Mouse (Mus musculus) cerebellum, adult 9-10 months (tissue): ENCODE results near the gene Fetub.
"Not testable (repeated sequence)": the region's sequence is repeated elsewhere in the genome, so short reads cannot be mapped to it uniquely, and the experiment has no call there.

Experiments
- DNase-seq: peaks from one replicate; pipeline ENCODE4 v3.0.0; 2022

Fetub gene

GRCm38 (mm10) chr16:22911986-22912385, 6.1 kb upstream of the Fetub start:
- DNase-seq, result no peak

GRCm38 (mm10) chr16:22912886-22913285, 5.2 kb upstream of the Fetub start:
- no peak for DNase-seq

- no peak for DNase-seq
These were observed 3.9 kb upstream of the Fetub start for GRCm38 (mm10) chr16:22914276-22914675.

- DNase-seq, result no peak
These were observed 654 bp downstream of the Fetub start for GRCm38 (mm10) chr16:22918664-22919312.

- no peak for DNase-seq
These were observed 2.1 kb downstream of the Fetub start for GRCm38 (mm10) chr16:22919971-22920854.

GRCm38 (mm10) chr16:22921761-22922160, 3.6 kb downstream of the Fetub start:
- no peak for DNase-seq

GRCm38 (mm10) chr16:22922433-22922832, 4.3 kb downstream of the Fetub start:
- DNase-seq, result no peak

GRCm38 (mm10) chr16:22929575-22929974, 11.4 kb downstream of the Fetub start:
- DNase-seq, result no peak

- DNase-seq, result no peak
These were observed 13.5 kb downstream of the Fetub start for GRCm38 (mm10) chr16:22931431-22932200.

- DNase-seq, result no peak
These were observed 19.5 kb downstream of the Fetub start for GRCm38 (mm10) chr16:22937631-22938030.

- DNase-seq, result no peak
These were observed 20.4 kb downstream of the Fetub start for GRCm38 (mm10) chr16:22938541-22938940.

GRCm38 (mm10) chr16:22939120-22939695, 21.1 kb downstream of the Fetub start:
- no peak for DNase-seq

GRCm38 (mm10) chr16:22941825-22942476, 23.8 kb downstream of the Fetub start:
- not testable (repeated sequence) for DNase-seq

GRCm38 (mm10) chr16:22947371-22947770, 29.2 kb downstream of the Fetub start:
- DNase-seq, result no peak

- no peak for DNase-seq
These were observed 32.8 kb downstream of the Fetub start, which contains the start of gene Hrg for GRCm38 (mm10) chr16:22950840-22951395. Gene Hrg (plus strand): TSS chr16:22951072.

GRCm38 (mm10) chr16:22953069-22953468, 34.9 kb downstream of the Fetub start:
- DNase-seq, result no peak

GRCm38 (mm10) chr16:22955397-22956084, 37.4 kb downstream of the Fetub start:
- DNase-seq, result no peak

GRCm38 (mm10) chr16:22956085-22956439, 37.9 kb downstream of the Fetub start:
- no peak for DNase-seq

- DNase-seq, result no peak
These were observed 42.9 kb downstream of the Fetub start for GRCm38 (mm10) chr16:22961073-22961472.

GRCm38 (mm10) chr16:22962256-22962655, 44.1 kb downstream of the Fetub start:
- no peak for DNase-seq

GRCm38 (mm10) chr16:22963293-22963692, 45.2 kb downstream of the Fetub start:
- DNase-seq, result no peak
